Mouse (Mus musculus) hindbrain, postnatal 0 days (tissue): Measurements from ENCODE around the gene Gm39566. TPM values are rescaled to one million over a fixed set of nuclear protein-coding genes. Genes with fewer than 3 reads are reported as not detected.
A peak's percentile ranks its signal among the peaks of the same experiment; 100 is the strongest.

ENCODE experiments used
- ATAC-seq: fragments of 200-750 bp; cut with Nextera tagmentation; 2 replicates; pipeline ENCODE4 v1.8.0; 2017; ENCODE audit warnings: mild to moderate bottlenecking, moderate TSS enrichment, moderate library complexity
- DNase-seq: peaks from one replicate; pipeline ENCODE4 v3.0.0-alpha.2; 2015; ENCODE audit warnings: low spot score
- H3K27ac ChIP-seq: fragments of 300-500 bp; sonication (generic); 2 replicates; pipeline ENCODE4 v1.5.1; 2014; ENCODE audit warnings: mild to moderate bottlenecking
- H3K27me3 ChIP-seq: fragments of 300-500 bp; sonication (generic); 2 replicates; pipeline ENCODE4 v1.6.1; 2014; ENCODE audit warnings: low read length, mixed read lengths; ENCODE audit not compliant: insufficient read depth
- H3K36me3 ChIP-seq: fragments of 300-500 bp; sonication (generic); 2 replicates; pipeline ENCODE4 v1.6.1; 2014; ENCODE audit warnings: low read length, mixed read lengths; ENCODE audit not compliant: insufficient read depth
- H3K4me1 ChIP-seq: fragments of 300-500 bp; sonication (generic); 2 replicates; pipeline ENCODE4 v1.6.1; 2014; ENCODE audit warnings: antibody characterized with exemption, low read length, mixed read lengths; ENCODE audit not compliant: insufficient read depth
- H3K4me2 ChIP-seq: fragments of 300-500 bp; sonication (generic); 2 replicates; pipeline ENCODE4 v1.6.1; 2014; ENCODE audit warnings: low read depth, mild to moderate bottlenecking, low read length, moderate library complexity, mixed read lengths
- H3K4me3 ChIP-seq: fragments of 300-500 bp; sonication (generic); 2 replicates; pipeline ENCODE4 v1.5.1; 2014; ENCODE audit warnings: low read length
- H3K9ac ChIP-seq: fragments of 300-500 bp; sonication (generic); replicated peaks from 2 replicates; pipeline ENCODE4 v1.6.1; 2014; ENCODE audit warnings: mild to moderate bottlenecking, low read length, moderate library complexity, mixed read lengths
- H3K9me3 ChIP-seq: fragments of 300-500 bp; sonication (generic); 2 replicates; pipeline ENCODE4 v1.6.1; 2016; ENCODE audit warnings: low read length, mixed read lengths
- CTCF ChIP-seq: IDR thresholded peaks from 2 replicates; pipeline ENCODE4 v1.5.1; 2016; ENCODE audit warnings: antibody characterized with exemption, control low read depth, low read depth
- WGBS: fragments of 180-500 bp; shearing (Covaris S2); extraction: QIAGEN DNeasy Blood & Tissue Kit; methylation state at CpG from one replicate; pipeline ENCODE4 v1.1.7; 2014; 5-methylcytosine and 5-hydroxymethylcytosine counted together
- polyA plus RNA-seq: library from polyadenylated mRNA; unstranded; fragments of >200 nt; fragmentation: Nextera tagmentation; extraction: Ambion mirVana; gene quantifications from 2 replicates; pipeline ENCODE4 v1.2.1, GENCODE M21; 2015
- total RNA-seq: library from RNA; depleted of rRNA; stranded (reverse); fragments of >200 nt; gene quantifications from 2 replicates; pipeline ENCODE4 v1.2.3, GENCODE M21; 2014

Gene Gm39566
- total and polyA plus RNA-seq, 2 experiments from 2014 or later = not detected

DNA sequence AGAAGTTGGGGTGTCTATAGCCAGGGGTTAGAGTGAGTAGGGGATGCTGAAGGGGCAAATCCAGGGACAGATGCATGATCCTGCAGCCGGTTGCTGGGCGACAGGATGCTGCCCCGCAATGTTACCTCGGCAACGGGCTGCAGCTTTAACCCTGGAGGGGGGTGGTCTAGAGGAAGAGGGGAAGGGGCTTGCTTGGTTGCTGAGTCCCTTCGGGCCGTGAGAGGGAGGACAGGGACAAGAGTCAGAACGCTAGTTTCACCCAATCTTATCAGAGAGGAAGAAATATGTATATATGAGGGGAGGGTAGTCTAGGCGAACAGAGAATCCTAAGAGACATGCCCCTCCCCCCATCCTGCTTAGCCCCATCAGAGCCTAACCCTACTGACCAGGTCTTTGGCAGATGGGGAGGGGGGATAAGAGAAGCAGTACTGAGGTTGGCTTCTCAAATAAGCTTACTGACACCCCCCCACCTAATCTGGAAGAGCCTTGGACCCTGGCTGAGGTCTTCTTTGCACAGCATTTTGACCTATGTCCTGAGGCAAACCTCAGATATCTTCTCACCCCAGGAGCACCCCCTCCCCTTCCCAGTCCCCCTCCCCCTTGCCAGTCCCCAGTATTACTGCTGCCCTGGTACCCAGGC lies 20.3 kb upstream of the Gm39566 start:
- DNase-seq (peak; percentile 30), ATAC-seq (no peak)
- 0 out of 2 replicates have a peak overlapping the region, but pooled peaks have one; percentile 2 for H3K27ac ChIP-seq
- no peak for TF ChIP-seq CTCF
- H3K36me3 ChIP-seq = peaks cover 10% of the 10 kb centered on the region
- H3K9ac ChIP-seq = peak overlapping the region; percentile 79
- H3K9me3 ChIP-seq = no peaks in the 10 kb centered on the region
- H3K4me3 ChIP-seq = peak overlapping the region; percentile 72
- H3K27me3 ChIP-seq = no peaks in the 10 kb centered on the region
- H3K4me1 ChIP-seq = peaks cover 14% of the 10 kb centered on the region
- WGBS = 4% methylated on average over 8 of the region's 9 CpGs
- peak overlapping the region; percentile 86 for H3K4me2 ChIP-seq

- Histone ChIP-seq H3K4me1 (peaks cover 12% of the 10 kb centered on the region), H3K27ac (no peak overlapping the region), H3K9me3 (no peaks in the 10 kb centered on the region), H3K4me2 (peak overlapping the region; percentile 86), H3K36me3 (peaks cover 10% of the 10 kb centered on the region), H3K27me3 (no peaks in the 10 kb centered on the region), H3K9ac (peak overlapping the region; percentile 79), H3K4me3 (peak overlapping the region; percentile 72)
- no peak for TF ChIP-seq CTCF
- 10% methylated on average over 30 of the region's 48 CpGs for WGBS
- ATAC-seq (no peak), DNase-seq (peak; percentile 48)
Measured at GRCm38 (mm10) chr11:69834001-69834549, 19.0 kb upstream of the Gm39566 start.

- DNase-seq (no peak), ATAC-seq (no peak)
- 55% methylated on average over 8 of the region's 8 CpGs for WGBS
- H3K36me3 ChIP-seq = peaks cover 10% of the 10 kb centered on the region
- TF ChIP-seq CTCF = no peak
- no peaks in the 10 kb centered on the region for H3K9me3 ChIP-seq
- H3K27me3 ChIP-seq = no peaks in the 10 kb centered on the region
- peaks cover 11% of the 10 kb centered on the region for H3K4me1 ChIP-seq
- H3K27ac ChIP-seq = no peak overlapping the region
- H3K9ac ChIP-seq = peak overlapping the region; percentile 79; the same call in 1 of the 2 replicates
- H3K4me2 ChIP-seq = peak overlapping the region; percentile 86
- peak overlapping the region; percentile 72 for H3K4me3 ChIP-seq
Measured at GRCm38 (mm10) chr11:69833554-69833953, 18.5 kb upstream of the Gm39566 start.

GRCm38 (mm10) chr11:69828832-69829231 lies 13.7 kb upstream of the Gm39566 start:
- Histone ChIP-seq H3K9ac (no peak overlapping the region), H3K9me3 (no peaks in the 10 kb centered on the region), H3K27ac (no peak overlapping the region), H3K36me3 (peaks cover 51% of the 10 kb centered on the region), H3K4me1 (no peaks in the 10 kb centered on the region), H3K4me3 (no peak overlapping the region), H3K27me3 (no peaks in the 10 kb centered on the region), H3K4me2 (no peak overlapping the region)
- no peak for DNase-seq
- 51% methylated on average over 5 of the region's 5 CpGs for WGBS
- TF ChIP-seq CTCF = no peak
- no peak for ATAC-seq

DNA sequence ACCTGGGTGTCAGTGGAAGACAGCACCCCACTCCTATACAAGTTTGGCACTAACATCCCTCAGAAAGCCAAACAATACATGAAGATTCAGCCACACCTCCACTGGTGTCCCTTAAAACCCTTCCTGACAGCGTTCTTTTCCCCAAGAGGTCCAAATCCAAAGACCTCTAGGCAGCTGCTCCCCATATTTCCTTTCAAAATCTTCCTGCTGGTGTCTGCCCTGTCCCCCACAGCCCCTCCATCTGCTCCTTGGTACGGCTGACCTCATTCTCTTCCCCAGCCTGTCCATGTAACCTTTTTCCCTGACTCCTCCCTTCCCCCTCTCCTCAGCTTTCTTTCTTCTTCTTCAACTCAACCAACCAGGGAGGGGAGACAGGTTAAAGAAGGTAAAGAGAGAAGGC lies 8.4 kb upstream of the Gm39566 start:
- Histone ChIP-seq H3K4me2 (no peak overlapping the region), H3K27ac (no peak overlapping the region), H3K27me3 (no peaks in the 10 kb centered on the region), H3K4me3 (no peak overlapping the region), H3K9ac (no peak overlapping the region), H3K4me1 (no peaks in the 10 kb centered on the region), H3K9me3 (no peaks in the 10 kb centered on the region), H3K36me3 (peaks cover 43% of the 10 kb centered on the region)
- no peak for TF ChIP-seq CTCF
- ATAC-seq (no peak), DNase-seq (no peak)
- WGBS = 58% methylated on average over 2 of the region's 2 CpGs

GRCm38 (mm10) chr11:69822080-69822479 lies 7.0 kb upstream of the Gm39566 start, which contains the start of gene Spem1:
Spem1 (minus strand) TSS chr11:69822180.
- Histone ChIP-seq H3K27ac (no peak within 1 kb of the TSS), H3K9ac (no peak within 1 kb of the TSS), H3K9me3 (no peaks in the 10 kb centered on the region), H3K4me2 (no peak within 1 kb of the TSS), H3K27me3 (no peaks in the 10 kb centered on the region), H3K4me3 (no peak within 1 kb of the TSS), H3K36me3 (peaks cover 29% of the 10 kb centered on the region), H3K4me1 (no peaks in the 10 kb centered on the region)
- no peak for ATAC-seq
- WGBS = 84% methylated on average over 3 of the region's 3 CpGs
- no peak for DNase-seq
- TF ChIP-seq CTCF = no peak

DNA sequence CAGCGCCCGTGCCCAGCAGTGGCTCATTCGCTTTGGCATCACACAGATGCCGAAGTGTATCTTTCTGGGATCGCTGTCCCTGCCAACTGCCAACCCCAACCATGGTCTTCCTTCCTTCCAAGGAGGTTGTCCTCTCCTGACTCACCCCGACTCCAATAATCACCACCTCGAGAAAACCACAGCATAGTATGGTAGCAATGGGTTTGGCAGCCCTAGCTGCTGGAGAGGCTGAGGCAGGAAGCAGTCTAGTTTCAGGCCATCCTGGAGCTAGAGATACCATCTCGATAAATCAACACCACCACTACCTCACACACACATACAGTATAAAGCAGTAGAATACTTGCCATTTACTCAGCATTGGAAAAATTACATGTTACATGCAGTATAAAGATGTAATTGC lies 3.8 kb upstream of the Gm39566 start:
- H3K27me3 ChIP-seq = no peaks in the 10 kb centered on the region
- TF ChIP-seq CTCF = no peak
- H3K27ac ChIP-seq = no peak overlapping the region
- no peaks in the 10 kb centered on the region for H3K9me3 ChIP-seq
- H3K4me1 ChIP-seq = no peaks in the 10 kb centered on the region
- no peak overlapping the region for H3K4me2 ChIP-seq
- peaks cover 2% of the 10 kb centered on the region; the same call in 1 of the 2 replicates for H3K36me3 ChIP-seq
- H3K4me3 ChIP-seq = no peak overlapping the region
- 93% methylated on average over 8 of the region's 8 CpGs for WGBS
- DNase-seq (no peak), ATAC-seq (no peak)
- no peak overlapping the region for H3K9ac ChIP-seq
